Mouse (Mus musculus): Measurements from ENCODE around the gene Erc2. TPM values are rescaled to one million over a fixed set of nuclear protein-coding genes. Genes with fewer than 3 reads are reported as not detected.

Gene Erc2
- total RNA-seq, 2 experiments from 2014 or later: 211 to 222 TPM

DNA sequence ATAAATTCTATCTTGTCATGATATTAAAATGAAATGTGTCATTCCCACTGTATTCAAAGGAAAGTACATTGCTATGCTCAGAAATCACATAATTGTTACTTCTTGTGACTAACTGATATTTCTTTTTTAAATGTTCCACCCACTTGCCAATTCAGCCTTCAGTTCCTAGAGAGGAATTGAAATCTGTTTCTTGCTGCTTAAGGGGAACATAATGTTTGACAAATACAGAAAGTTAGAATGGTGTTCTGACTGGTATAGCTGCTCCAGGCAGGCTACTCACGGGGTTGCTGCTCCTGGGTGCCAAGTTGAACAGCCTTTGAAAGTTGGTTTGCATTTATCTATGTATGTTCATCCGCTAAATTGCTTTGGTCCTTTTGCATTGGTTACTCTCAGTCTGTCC lies 270.2 kb downstream of the Erc2 start:
- intact Hi-C loops (cut with DNase I): no loop called here
- no peak for DNase-seq

DNA sequence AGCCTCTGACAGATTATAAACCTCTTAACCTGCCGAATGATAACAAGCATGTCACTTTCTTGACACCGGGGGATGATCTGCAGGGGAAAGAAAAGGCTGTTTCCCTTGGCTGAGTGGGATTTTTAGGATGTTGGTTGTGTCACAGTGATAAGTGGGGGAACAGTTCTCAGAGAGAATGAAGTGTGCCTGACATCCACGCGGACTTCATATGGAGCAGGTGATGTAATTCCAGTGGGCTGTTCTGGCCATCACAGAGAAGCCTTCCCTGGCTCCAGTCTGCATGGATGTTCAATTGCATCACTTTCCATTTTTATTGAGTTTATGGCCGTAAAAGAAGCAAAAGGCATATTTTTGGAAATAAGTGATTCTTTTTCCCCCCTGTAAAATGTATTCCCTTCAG lies 279.5 kb downstream of the Erc2 start:
- intact Hi-C loops (cut with DNase I): no loop called here
- no peak for DNase-seq

DNA sequence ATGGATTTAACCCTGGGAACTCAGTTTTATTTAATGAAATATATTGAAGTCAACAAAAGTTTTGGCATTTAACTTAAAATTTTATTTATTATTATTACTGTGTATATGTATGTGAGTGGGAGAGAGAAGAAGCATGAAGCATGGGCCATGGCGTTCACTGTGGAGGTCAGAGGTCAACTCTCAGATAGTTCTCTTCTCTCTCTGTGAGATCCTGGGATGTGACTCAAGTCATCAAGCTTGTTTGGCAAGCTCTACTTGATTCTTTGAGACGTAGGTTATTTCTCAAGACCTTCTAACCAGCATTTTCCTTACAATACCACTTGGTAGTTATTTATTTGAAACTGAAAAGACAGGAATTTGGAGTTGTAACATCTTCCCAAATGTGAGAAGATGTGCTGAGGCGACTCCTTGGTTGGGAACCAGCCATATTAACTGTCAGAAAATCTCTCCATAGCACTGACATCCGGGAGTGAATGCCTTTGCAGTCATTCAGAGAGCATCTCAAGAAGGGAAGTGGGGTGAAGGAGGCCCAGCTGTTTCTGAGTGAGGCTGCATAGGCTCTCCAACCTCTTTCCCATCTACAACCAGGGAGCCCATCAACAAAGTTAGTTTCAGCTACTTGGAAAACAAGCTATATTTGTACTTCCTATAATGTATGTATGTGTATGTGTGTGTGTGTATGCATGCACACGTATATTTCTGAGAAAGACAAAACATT lies 299.6 kb downstream of the Erc2 start:
- intact Hi-C loops (cut with DNase I): no loop called here
- no peak for DNase-seq

DNA sequence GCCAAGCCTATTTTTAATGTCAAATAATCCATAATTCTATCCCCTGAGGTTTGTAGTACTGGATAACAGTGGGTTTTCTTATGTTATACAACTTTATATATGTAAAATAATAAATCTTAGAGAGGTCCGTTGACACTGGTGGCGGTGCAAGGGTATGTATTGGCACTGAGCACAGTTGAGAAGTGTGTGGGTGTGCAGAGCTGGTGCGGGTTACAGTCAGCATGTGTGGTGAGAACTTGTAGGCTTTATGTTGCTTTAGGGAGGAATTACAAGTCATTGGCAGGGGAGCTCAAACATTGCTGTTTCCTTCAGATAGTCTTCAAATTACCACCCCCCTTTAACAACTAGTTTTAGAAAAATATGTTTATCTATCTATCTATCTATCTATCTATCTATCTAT lies 305.1 kb downstream of the Erc2 start:
- DNase-seq: no peak

DNA sequence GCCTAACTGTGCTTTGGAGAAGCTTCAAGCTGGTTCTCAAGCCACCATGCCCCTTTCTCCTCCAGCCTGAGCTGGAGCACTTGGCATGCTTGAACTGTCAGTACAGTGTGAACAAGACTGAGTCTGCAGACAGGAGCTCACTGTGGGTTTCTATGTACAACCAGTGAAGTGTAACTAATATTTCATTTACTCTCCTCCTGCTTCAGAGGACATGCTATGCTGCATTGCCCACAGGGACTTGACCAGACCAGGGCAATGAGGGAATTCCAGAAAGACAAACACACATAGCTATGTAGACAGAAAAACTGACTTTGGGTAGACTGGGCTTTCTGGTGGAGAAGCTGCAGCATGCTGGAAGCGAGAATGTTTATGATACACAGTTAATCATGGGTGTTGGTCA lies 311.3 kb downstream of the Erc2 start:
- peak; percentile 2 for DNase-seq
- intact Hi-C loops (cut with DNase I): no loop called here

More for the DNA sequence above, 305.1 kb downstream of the Erc2 start:
- intact Hi-C loops (cut with DNase I): no loop called here

DNA sequence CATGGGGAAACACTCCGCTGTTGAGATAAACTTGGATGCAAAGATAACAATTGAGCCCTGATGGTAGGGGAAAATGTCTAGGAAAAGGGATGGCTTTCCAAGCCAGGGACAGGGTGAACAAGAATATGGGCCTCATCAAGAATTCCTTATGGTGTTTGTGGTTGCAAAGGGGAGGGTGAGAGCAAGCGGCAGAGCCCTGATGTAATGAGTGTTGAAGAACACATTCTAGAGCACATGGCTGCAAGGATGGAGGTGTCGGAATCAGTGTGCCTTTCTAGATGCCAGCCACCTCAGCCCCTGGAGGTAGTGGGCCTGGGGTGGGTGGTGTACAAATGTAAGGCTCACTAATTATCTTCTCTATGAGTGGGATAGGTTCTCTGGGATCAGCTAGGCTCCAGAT lies 313.5 kb downstream of the Erc2 start:
- intact Hi-C loops (cut with DNase I): no loop called here
- no peak for DNase-seq

DNA sequence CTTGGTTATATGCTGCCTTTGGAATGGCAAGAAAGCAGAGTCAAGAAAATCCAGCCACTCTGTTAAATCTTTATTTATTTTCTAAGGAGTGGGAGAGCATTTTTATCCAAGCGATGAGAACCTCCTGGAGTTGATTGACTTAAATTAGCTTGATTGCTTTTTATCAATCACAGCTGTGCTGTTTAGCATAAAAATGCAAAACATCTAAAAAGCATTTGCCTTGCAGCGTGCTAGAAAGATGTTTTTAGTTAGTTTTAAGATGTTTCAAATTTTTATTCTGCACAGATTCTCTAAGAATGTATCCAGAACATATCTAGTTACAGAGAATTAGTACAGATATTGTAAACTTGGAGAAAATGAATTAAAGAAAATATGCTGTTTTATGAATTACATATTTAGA lies 315.7 kb downstream of the Erc2 start:
- DNase-seq: no peak
- intact Hi-C loops (cut with DNase I): no loop called here

DNA sequence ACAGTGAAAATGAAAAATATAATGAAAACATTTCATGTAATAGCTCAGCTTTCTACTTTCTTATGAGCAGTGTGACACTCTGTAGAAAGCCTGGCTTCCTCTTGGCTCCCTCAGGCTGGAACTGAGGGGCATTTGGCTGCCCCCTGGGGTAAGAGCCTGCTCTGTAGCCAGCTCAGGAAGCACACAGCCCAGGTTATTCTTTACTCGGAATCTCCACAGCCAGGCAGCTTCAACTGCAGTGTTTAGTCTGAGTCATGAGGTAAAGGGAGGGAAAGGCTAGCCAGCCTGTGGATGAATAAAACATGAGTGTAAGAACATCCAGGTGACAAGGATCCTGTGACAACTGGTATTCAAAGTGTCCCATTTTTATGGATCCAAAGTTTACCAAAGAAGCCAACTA lies 323.0 kb downstream of the Erc2 start:
- intact Hi-C loops (cut with DNase I): no loop called here

DNA sequence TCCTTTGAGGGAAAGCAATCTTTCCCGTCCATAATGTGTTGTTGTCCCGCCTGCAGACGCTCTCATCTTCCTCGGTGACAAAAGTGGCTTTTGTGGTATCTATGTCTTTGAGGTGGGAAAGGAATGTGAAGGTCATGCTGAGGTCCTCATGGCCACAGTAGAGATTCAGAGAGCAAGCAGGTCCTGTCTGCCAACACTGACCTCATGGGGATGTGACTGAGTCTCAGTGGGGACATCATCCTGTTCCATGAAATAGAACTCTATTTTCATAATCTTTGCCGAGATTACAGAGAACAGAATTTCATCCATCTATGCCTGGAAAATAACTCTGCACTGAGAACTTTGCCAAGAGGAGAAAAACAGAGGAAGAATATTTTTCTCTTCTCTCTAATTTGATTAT lies 324.0 kb downstream of the Erc2 start:
- no peak for DNase-seq
- intact Hi-C loops (cut with DNase I): no loop called here

More for the DNA sequence above, 323.0 kb downstream of the Erc2 start:
- peak; percentile 2 for DNase-seq

DNA sequence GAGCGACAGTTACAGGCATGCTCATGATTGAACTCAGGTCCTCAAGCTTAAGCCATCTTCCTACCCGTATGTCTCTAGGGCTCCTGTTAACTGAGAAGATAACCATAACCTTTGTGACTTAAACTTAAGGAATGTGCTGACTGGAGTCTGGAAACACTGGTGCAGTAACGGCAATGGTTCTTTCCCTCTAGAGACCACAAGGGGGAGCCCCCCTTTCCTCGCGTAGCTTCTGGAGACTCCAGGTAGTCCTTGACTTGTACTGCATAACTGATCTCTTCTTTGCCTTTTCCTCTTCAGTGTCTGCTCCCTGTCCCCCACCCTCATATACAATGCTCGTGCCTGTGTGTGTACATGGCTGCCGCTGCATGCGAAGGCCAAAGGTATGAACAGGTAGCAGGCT lies 326.2 kb downstream of the Erc2 start:
- intact Hi-C loops (cut with DNase I): no loop called here
- DNase-seq: peak; percentile 17

DNA sequence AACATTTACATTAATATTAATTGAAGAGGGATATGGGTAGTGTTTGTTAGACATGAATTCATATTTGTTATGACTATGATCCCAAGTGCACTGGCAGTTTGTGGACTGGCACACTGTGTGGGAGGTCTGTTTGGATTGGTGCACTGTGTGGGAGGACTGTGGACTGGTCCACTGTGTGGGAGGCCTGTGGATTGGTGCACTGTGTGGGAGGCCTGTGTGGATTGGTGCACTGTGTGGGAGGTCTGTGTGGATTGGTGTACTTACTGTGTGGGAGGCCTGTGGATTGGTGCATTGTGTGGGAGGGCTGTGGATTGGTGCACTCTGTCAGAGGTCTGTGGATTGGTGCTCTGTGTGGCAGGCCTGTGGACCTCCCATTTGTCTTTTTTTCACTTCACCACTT lies 331.6 kb downstream of the Erc2 start:
- DNase-seq: no peak
- intact Hi-C loops (cut with DNase I): no loop called here

DNA sequence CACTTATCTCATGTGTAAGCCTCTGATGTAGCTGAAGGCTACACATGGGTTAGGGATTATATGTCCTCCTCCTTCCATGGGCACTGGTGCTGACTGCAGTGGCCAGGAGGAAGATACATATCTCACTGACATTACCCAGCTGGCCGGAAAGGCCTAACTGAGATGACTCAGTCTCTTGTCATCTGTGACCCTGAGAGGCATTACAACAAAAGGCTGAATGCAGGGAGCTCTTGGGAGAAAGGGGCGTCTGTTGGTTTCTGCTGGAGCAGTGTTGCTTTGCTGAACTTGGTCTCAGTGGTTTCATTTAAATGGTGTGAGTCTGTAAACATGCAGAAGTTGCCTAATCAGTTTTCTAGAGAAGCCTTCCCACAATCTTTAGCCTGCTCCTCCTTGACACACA lies 334.6 kb downstream of the Erc2 start:
- DNase-seq: no peak
- intact Hi-C loops (cut with DNase I): loop anchor here (2.0 kb wide), 1 partner anchor 20 kb away; no protein-coding TSS in a partner anchor

DNA sequence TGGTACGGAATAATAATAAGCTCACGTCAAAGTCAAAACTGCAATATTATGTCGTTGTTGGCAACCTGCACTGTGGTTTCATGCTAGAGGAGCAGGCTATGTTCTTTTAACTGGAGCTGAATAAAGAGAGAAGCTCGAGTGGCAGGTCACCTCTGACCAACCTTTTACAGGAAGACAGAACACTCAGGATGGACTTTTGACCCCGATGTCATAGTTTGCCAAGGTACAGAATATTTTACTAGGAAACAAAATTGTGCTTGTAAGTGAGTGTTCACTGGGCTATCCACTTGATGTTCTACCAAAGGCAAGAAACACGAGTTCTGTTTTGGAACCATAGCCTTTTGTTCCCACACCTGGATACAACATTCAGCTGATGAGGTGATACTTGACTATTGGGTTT lies 351.5 kb downstream of the Erc2 start:
- intact Hi-C loops (cut with DNase I): no loop called here

DNA sequence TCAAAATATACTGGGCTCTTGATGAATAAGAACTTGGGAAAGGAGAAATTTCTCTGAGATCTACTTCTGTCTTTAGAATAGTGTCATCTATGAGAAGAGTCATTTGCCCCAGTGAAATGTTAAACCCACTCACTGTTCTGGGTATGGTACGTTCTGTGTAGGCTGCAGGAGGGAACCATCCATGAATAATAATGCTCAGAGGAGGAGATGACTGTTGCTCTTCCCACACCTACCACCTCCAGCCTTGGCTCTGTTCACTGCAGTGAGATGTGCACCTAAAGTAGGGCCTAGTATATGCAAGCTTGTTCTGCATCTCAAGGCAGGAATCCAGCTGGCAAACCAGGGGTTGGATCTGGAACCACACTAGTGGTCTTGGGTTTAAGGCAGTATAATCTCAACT lies 353.4 kb downstream of the Erc2 start:
- DNase-seq: no peak

More for the DNA sequence above, 351.5 kb downstream of the Erc2 start:
- DNase-seq: no peak

DNA sequence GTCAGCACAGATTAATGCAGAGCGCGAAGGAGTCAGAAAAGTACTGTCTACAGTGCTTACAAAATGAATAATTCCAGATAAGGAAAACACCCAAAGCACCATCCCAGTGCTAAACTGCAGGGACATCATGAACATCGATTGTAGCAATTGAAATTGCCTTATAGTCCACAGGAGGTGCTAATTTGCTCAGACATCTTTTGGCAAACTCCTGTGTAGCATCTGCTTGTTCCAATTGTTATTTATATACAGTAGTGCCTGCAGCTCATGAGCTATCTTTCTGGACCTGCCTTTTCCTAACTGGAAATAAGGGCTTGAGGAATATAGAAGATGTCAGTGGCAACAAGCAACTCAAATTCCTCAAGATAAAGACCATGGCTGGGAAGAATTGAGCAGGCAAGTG lies 362.5 kb downstream of the Erc2 start:
- DNase-seq: no peak
- intact Hi-C loops (cut with DNase I): no loop called here

More for the DNA sequence above, 353.4 kb downstream of the Erc2 start:
- intact Hi-C loops (cut with DNase I): loop anchor here (2.0 kb wide), 1 partner anchor 19 kb away; no protein-coding TSS in a partner anchor

DNA sequence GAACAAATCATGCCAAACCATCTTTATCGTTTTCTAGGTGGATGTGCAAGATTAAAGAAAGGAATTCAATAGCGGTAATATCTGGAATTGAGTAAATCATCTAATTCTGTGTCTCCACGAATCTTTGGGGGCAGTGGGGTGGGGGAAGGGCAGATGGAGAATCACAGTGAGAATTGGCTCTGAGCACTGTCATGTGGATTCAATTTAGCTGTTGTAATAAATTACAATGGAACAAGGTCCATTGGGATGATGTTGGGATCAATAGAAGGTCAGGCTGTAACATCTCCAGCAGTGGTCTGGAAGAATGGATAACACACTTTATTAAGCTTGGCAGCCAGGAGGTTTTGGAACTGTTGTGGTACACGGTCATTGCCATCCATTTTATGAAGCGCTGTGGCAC lies 363.0 kb downstream of the Erc2 start:
- intact Hi-C loops (cut with DNase I): no loop called here
- DNase-seq: peak; percentile 28

DNA sequence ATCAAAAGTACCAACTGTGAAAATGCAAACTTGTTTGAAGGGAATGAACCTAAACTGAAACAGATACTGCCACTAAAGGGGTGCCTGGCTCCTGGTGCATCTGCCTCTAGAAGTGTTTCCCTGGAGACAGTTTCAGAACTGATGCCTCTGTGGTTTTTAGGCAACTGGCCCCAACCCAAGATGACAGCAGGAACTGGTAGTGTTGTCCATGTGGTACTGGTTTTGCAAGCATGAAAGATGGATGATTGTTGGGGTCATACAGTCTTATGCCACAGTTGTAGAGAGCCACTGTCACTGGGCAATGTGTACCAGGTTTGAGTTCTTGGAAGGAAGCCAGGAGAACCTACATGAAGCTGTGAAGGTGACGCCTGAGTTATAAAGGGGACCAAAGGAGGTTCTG lies 365.2 kb downstream of the Erc2 start:
- intact Hi-C loops (cut with DNase I): no loop called here
- DNase-seq: peak; percentile 27

DNA sequence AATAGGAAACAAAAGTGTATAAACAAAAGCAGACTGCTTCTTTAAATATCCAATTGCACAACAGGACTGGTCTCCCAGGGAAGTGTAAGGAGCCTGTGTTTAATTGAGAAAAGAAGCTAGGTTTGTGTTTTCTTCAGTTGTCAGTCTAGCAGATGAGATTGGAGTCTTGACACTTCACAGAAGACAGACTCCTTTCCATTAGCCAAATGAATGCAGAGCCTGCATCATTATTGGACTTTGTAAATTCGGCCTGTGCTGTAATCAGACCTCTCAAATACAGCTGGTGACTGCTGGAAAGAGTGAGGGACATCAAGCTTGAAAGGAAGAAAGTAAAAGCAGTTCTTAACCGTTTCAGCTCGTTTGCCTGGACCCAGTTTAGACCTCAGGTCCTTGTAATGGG lies 376.3 kb downstream of the Erc2 start:
- DNase-seq: no peak
- intact Hi-C loops (cut with DNase I): no loop called here

DNA sequence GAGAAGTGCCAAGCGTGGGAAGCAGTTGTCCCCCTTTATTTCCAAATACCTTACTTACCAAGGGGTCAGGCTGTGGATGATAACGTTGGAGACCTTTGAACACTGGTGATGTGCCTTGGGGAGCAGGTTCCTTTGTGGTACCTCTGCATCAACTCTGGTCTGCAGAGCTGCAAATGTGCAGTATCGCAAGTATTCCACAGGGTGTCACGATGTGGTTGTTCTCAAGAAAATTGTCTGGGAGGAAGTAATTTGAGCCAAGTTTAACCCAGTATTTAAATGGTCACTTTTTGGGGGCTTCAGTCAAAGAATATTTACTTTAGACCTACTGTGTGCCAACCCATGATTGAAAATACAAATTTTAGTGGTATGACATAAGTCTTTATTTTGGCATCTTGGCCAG lies 381.8 kb downstream of the Erc2 start:
- intact Hi-C loops (cut with DNase I): loop anchor here (5.0 to 10.0 kb wide), 3 partner anchors 308 to 1441 kb away; no protein-coding TSS in a partner anchor
- DNase-seq: peak; percentile 10

DNA sequence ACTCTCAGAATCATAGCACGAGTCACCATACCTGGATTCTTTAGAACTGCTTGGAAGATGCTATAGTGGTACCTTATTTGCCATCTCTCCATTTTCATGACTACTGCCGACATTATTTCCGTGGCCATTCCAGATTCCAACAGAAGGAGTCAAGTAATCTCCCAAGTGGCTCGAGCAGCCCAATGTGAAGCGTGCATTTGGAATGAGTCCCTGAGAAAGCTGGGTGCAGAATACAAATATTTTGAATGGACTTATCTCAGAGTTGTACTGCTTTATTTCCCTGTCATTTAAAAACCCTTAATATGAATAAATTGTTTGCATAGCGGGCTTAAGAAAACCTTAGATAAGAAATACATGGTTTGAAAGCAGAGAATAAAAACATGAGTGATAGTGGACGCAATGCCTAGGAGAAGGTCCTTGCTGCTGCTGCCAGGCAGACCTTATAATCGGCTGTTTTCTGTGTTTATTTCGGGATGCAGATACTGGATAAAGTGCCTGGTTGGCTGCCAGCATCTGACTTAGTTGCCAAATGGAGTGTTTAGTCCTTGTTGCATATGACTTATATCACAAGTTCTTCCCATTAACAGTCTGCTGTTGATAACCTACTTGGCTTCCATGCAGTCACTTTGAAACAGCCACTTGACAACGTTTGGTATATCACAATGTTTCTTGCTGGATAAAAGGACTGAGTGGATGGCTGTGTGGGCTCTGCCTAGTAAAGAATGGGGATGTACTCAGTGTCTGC lies 388.5 kb downstream of the Erc2 start:
- intact Hi-C loops (cut with DNase I): no loop called here

DNA sequence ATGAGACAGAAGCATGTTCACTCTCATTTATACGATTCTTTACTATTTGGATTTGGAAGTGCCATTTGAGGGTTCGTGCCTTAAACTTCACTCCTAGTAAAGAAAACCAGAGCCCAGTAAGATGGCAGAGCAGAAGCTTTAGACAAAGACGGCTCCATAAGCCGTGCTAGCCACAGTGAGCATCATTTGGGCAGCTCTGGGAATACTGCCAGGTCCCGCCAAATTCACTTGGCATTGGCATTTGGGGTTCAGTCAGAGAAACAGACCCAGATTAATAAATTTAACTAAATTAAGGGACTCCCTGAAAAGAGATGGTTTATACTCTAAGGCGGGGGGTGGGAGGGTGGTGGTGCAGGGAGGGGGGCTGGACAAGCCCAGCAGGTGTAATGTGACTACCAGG lies 401.0 kb downstream of the Erc2 start:
- intact Hi-C loops (cut with DNase I): no loop called here
- DNase-seq: peak; percentile 53

More for the DNA sequence above, 388.5 kb downstream of the Erc2 start:
- peak; percentile 5 for DNase-seq

DNA sequence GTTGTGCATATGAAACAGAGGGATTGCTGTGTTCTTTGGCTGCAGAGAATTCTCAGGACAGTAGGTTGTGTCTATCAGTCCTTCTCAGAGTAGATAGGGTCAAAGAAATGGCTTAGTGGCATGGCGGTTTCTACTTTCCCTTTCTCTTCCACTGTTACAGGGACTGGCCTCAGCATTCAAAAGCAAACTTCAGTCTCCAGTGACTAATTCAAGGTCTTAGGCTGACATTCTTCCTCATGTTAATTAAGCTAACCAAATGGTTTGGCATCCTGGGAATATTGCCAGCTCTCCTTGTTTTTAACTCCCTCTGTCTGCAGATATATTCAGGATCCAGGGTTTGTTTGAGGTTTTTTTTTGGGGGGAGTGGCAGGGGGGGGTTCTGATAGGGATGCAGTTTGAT lies 408.6 kb downstream of the Erc2 start:
- intact Hi-C loops (cut with DNase I): no loop called here

More for the DNA sequence above, 408.6 kb downstream of the Erc2 start:
- no peak for DNase-seq

All from left cerebral cortex, postnatal 4 days (tissue).